Mouse (Mus musculus) cerebellum, adult (tissue): Measurements from ENCODE around the gene Bricd5.

Source experiments
- ATAC-seq: cut with Nextera tagmentation; 2 replicates; pipeline ENCODE4 v1.9.2; 2017; ENCODE audit warnings: mild to moderate bottlenecking, moderate library complexity, mixed read lengths; ENCODE audit not compliant: insufficient number of reproducible peaks, low FRiP score, low TSS enrichment

Bricd5 gene

GRCm38 (mm10) chr17:24513609-24514008 lies 39.9 kb downstream of the Bricd5 start:
- ATAC-seq: no peak

- ATAC-seq: no peak
Measured at GRCm38 (mm10) chr17:24514270-24515257, 40.9 kb downstream of the Bricd5 start.

- ATAC-seq: no peak
Measured at GRCm38 (mm10) chr17:24520450-24520849, 46.8 kb downstream of the Bricd5 start.

- no peak for ATAC-seq
Measured at GRCm38 (mm10) chr17:24524734-24525133, 51.0 kb downstream of the Bricd5 start.
